Mouse (Mus musculus): Measurements from ENCODE around the gene Rpl13.

Rpl13 gene

DNA sequence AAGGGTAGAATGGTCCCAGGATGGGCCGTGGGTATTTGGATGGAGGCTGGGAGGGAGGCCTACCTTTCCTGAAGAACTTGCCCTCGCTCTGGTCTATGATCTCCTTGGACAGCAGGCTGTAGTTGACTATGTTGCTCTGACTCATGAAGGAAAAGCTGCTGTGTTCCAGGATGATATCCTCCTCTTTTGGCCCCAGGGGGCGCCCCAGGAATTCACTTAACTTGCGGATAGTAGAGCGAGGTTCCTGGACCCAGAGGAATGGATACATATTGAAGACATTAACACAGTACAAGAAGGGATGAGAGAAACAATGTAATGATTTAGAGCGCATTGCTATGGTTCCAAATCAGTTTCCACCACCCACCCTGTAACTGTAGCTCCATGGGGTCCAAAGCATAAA lies 43.1 kb downstream of the Rpl13 start:
- in situ Hi-C loops (cut with MboI, MseI): no loop called here

DNA sequence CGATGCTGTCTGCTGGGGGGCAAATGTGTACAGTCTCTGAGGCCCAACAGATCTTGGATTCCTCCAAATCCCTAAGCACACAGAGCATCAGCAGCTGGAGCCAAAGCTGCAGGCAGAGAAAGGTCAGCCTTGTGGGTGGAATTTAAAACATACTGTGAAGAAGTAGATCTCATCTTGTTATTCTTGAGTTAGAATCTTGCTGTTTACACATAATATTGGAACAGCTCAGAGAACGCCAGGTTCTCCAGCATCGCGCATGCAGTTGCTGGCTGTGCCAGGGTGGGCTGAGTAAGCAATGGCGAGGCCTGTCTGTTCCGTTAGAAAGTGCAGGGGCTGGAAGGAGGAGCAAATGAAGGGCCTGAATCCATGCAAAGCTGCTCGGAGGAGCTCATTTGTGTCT lies 44.2 kb downstream of the Rpl13 start:
- in situ Hi-C loops (cut with MboI, MseI): no loop called here

DNA sequence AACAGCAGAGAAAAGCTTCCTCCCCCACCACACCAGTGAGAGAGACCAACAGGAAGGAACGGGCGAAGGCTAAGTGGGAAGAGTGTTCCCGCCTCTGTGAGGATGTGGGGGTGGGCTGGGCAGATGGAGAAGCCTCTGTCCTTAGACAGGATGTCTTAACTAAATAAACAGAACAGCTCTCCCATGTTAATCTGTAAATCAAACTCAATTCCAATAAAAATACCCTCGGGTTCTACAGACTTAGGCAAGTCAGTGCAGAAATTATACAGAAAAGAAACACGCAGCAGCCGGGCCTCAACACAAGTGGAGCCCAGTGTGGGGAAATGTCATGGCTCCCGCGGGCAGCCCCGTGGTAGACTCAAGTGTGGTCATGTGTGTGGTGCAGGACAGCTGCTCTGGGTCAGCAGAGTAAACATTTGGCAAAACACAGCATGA lies 48.6 kb downstream of the Rpl13 start:
- in situ Hi-C loops (cut with MboI, MseI): no loop called here
